Mouse (Mus musculus) liver, adult 2 months (tissue): ENCODE data around the gene 1810010H24Rik.

ENCODE experiments used
- CTCF ChIP-seq: fragments of 200-500 bp; IDR thresholded peaks from 2 replicates; pipeline ENCODE4 v1.5.1; 2011; ENCODE audit warnings: low read depth, low read length, control low read depth
- POLR2A ChIP-seq: fragments of 200-500 bp; IDR thresholded peaks from 2 replicates; pipeline ENCODE4 v1.6.1; 2011; ENCODE audit warnings: low read length, control low read depth; ENCODE audit not compliant: insufficient read depth; ENCODE audit errors: extremely low read depth

DNA sequence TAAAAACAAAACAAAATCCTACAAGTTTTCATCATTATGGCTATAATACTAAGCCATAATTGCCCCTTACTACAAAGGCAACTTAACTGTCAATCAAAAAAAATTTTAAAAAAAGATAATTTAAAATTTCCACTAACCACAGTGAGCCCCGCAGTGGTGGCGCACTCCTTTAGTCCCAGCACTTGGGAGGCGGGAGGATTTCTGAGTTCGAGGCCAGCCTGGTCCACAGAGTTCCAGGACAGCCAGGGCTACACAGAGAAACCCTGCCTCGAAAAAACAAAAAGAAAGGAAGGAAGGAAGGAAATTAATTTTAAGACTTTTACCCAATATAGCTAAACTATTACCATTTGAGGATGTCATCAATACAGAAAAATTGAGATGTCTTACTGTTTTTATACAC is 27.5 kb upstream of the 1810010H24Rik start:
- TF ChIP-seq CTCF (no peak), POLR2A (no peak)
